Mouse (Mus musculus) bone marrow macrophage, adult 2 months (primary cell): Measurements from ENCODE around the gene Nipa2. TPM values are rescaled to one million over a fixed set of nuclear protein-coding genes. Genes with fewer than 3 reads are reported as not detected.
A peak's percentile ranks its signal among the peaks of the same experiment; 100 is the strongest.

Experiments
- H3K27ac ChIP-seq: 2 replicates; pipeline ENCODE4 v1.5.1; 2012; ENCODE audit warnings: low read depth, low read length; ENCODE audit not compliant: insufficient read depth
- H3K4me1 ChIP-seq: 2 replicates; pipeline ENCODE4 v1.6.1; 2012; ENCODE audit warnings: low read length; ENCODE audit not compliant: control insufficient read depth, insufficient read depth
- H3K4me3 ChIP-seq: 2 replicates; pipeline ENCODE4 v1.5.1; 2012; ENCODE audit warnings: mild to moderate bottlenecking, low read length, moderate library complexity; ENCODE audit not compliant: insufficient read depth
- CTCF ChIP-seq: IDR thresholded peaks from 2 replicates; pipeline ENCODE4 v1.5.1; 2012; ENCODE audit warnings: low read depth, mild to moderate bottlenecking, low read length, moderate library complexity
- POLR2A ChIP-seq: IDR thresholded peaks from 2 replicates; pipeline ENCODE4 v1.6.1; 2012; ENCODE audit warnings: mild to moderate bottlenecking, low read depth, low read length, borderline replicate concordance
- polyA plus RNA-seq: library from polyadenylated mRNA; stranded (reverse); fragments of >200 nt; gene quantifications from 2 replicates; pipeline ENCODE4 v1.2.4, GENCODE M21; 2012; ENCODE audit not compliant: missing spikeins, insufficient read depth, insufficient read length

Gene Nipa2
- 60.9 and 66.4 TPM in 2 replicates for polyA plus RNA-seq

- Histone ChIP-seq H3K4me1 (peaks cover 21% of the 10 kb centered on the region), H3K4me3 (peak within 1 kb of the TSS; percentile 87), H3K27ac (peak within 1 kb of the TSS; percentile 84)
- TF ChIP-seq POLR2A (0 out of 2 replicates have a peak, but pooled peaks have one; percentile 51), CTCF (peak; percentile 13; the same call in 1 of the 2 replicates)
Observed at GRCm38 (mm10) chr7:55962004-55962908, at the start of gene Nipa2. TSS of gene Nipa2 (minus strand) at chr7:55962476.

GRCm38 (mm10) chr7:56011018-56011333, 48.7 kb upstream of the Nipa2 start:
- no peak overlapping the region for H3K4me3 ChIP-seq
- TF ChIP-seq CTCF, result no peak
- TF ChIP-seq POLR2A, result no peak
- no peak overlapping the region for H3K27ac ChIP-seq
- peaks cover 27% of the 10 kb centered on the region for H3K4me1 ChIP-seq

DNA sequence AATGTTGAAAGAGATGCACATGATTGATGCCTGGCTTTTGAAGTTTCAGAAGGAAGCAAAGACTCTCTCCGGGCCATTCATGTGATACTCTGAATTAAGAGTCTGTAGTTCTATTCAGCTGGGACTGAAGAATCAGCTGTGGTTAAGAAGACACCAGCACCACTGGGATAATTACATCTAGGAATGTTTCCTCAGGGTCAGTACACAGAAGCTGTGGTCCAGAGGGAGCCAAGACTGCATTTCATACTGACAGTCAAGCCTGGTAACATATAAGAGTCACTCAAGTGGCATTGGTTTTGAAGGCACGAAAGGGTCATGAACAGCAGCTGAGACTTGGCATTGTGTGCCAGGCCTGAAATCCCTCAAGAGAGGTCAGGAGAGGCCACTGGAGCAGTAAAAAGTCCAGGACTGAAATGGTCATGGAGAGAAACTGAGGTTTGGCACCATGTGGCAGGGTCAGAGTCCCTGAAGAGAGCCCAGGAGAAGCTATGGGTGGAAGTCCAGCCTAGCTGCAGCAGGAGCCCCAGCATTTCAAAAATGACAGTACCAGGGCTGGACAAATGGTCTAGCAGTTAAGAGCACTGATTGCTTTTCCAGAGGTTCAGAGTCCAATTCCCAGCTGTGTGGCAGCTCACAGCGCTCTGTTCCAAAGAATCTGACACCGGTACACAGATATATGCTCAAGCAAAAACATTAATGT, 48.2 kb upstream of the Nipa2 start:
- H3K4me1 ChIP-seq, result peaks cover 27% of the 10 kb centered on the region
- TF ChIP-seq CTCF (no peak), POLR2A (no peak)
- no peak overlapping the region for H3K27ac ChIP-seq
- H3K4me3 ChIP-seq, result no peak overlapping the region

DNA sequence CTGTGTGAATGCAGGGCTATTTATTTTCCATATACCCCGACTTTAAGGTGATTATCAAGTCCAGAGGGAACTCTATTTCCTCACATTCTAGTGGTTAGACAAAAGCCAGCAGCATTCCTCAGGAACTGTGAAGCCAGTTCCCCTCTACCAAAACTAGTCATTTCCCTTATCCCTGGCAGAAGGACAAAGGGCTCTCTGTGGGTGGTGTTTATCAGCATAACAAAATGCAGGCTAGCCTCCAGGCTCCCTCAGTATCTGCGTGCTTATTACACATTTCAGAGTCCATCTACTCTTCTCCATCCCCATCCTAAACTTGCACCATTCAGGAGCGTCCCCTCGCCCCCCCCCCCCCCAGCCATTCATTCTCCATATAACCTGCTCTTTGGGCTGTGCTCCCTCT, 36.7 kb upstream of the Nipa2 start:
- TF ChIP-seq CTCF, result no peak
- TF ChIP-seq POLR2A, result no peak
- Histone ChIP-seq H3K4me1 (0 out of 2 replicates have a peak, but pooled peaks cover 3% of the 10 kb centered on the region), H3K4me3 (no peak overlapping the region), H3K27ac (no peak overlapping the region)

DNA sequence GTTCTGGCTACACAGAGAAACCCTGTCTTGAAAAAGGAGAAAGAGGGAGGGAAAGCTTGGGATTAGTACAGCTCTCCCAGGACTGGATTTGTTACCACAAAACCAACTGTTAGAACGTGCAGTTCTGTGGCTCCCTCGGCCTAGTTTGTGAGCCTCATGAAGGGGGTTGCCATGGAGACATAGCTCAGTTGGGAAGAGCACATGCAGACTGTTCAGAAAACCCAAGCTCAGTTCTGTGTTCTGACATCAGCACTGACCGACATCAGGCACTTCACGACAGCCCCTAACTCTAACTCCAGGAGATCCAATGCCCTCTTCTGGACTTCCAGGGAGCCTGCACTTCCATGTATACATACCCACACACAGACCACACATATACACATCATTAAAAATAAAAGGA, 32.7 kb upstream of the Nipa2 start:
- 0 out of 2 replicates have a peak, but pooled peaks cover 2% of the 10 kb centered on the region for H3K4me1 ChIP-seq
- TF ChIP-seq POLR2A (no peak), CTCF (no peak)
- H3K4me3 ChIP-seq, result no peak overlapping the region
- H3K27ac ChIP-seq, result no peak overlapping the region

DNA sequence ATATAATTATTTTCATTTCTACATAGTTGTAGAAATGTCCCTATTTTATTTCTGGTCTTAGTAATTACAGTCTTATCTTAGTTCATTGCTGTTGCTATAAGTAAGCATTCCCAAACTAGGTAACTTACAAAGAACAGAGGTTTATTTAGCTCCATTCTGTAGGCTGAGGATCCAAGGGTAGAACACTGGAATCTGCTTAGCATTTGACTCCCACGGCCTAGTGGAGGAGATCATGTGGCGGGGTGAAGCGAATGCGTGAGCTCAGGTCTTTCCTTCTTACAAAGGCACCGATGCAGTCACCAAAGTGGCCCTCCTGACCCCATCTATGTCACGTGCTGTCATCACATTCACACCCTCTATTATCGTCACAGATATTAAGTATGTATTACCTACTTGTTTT, 29.6 kb upstream of the Nipa2 start:
- Histone ChIP-seq H3K27ac (no peak overlapping the region), H3K4me1 (no peaks in the 10 kb centered on the region), H3K4me3 (no peak overlapping the region)
- TF ChIP-seq POLR2A (no peak), CTCF (no peak)

DNA sequence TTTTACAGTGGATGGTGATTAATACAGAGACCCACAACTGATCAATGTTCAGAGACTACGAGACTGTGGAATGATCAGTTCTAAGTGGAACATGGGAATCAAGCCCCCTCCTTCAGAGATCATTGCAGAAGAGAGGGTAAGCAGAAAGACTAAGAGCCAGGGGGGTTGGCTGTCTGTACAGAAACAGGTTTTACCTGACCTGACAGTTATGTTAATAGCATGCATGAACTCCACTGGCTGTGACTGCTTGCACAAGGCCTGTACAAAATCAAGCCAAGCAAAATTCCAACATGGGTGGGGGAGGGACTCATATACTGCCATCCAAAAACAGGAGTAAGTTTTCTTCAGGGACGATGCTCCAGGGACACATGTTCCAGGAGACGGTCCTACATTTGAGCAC, 28.9 kb upstream of the Nipa2 start:
- no peak for TF ChIP-seq CTCF
- TF ChIP-seq POLR2A, result no peak
- no peak overlapping the region for H3K4me3 ChIP-seq
- H3K27ac ChIP-seq, result no peak overlapping the region
- peaks cover 3% of the 10 kb centered on the region; the same call in 1 of the 2 replicates for H3K4me1 ChIP-seq

DNA sequence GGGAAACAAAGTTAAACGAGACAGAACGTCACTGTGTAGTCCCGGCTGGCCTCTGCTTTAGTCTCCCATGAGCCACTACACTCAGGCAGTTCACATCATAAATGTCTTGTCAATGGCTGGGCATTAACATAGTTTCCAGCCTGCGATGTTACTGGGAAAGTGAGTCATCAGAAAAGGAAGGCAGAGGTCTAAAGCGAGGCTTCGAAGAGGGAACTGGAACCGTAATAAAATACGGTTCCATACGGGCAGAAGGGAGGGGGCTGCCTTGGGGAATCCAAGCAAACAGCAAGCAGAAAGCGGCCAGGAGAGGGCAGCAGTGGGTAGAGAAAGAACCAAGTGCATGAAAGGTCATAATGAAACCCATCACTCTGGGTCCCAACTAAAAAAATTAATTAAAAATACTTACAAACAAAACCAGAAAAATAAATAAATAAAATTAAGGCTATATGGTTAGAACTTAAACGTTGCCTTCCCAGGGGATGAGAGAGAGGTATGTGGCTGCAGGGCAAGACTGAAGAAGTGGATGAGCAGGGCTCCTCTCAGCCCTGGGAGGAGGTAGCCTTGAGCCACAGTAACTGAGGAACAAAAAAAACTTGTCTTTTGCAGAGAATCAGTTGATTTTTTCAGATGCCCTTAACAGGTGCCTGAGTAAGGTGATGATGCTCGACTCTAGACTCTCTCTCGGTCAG, 24.4 kb upstream of the Nipa2 start:
- Histone ChIP-seq H3K4me3 (peak overlapping the region; percentile 15; the same call in 1 of the 2 replicates), H3K4me1 (peaks cover 3% of the 10 kb centered on the region; the same call in 1 of the 2 replicates), H3K27ac (0 out of 2 replicates have a peak overlapping the region, but pooled peaks have one; percentile 2)
- TF ChIP-seq CTCF, result peak; percentile 46; the same call in 1 of the 2 replicates
- no peak for TF ChIP-seq POLR2A

GRCm38 (mm10) chr7:55984754-55985153, 22.5 kb upstream of the Nipa2 start:
- Histone ChIP-seq H3K4me1 (peaks cover 3% of the 10 kb centered on the region; the same call in 1 of the 2 replicates), H3K27ac (no peak overlapping the region), H3K4me3 (no peak overlapping the region)
- TF ChIP-seq CTCF (no peak), POLR2A (no peak)
